Mouse (Mus musculus): Measurements from ENCODE around the gene Abcc10. TPM values are rescaled to one million over a fixed set of nuclear protein-coding genes. Genes with fewer than 3 reads are reported as not detected.

The Abcc10 gene
- polyA plus RNA-seq, 1 experiment from 2014 or later = 9.6 TPM

- Histone ChIP-seq H3K9ac (replicated peaks; ENCODE audit: low read length) (peak within 1 kb of the TSS; percentile 67), H3K4me3 (replicated peaks; ENCODE audit: low read depth, low read length) (peak within 1 kb of the TSS; percentile 63), H3K4me1 (ENCODE audit: control insufficient read depth, insufficient read depth, low read length) (peaks cover 7% of the 10 kb centered on the region; the same call in 1 of the 2 replicates), H3K4me2 (ENCODE audit: low read length) (peak within 1 kb of the TSS; percentile 79), H3K27me3 (ENCODE audit: control insufficient read depth, insufficient read depth, low read length) (no peaks in the 10 kb centered on the region), H3K36me3 (ENCODE audit: control insufficient read depth, insufficient read depth, low read length) (peaks cover 4% of the 10 kb centered on the region; the same call in 1 of the 2 replicates), H3K27ac (replicated peaks; ENCODE audit: low read depth, low read length) (peak within 1 kb of the TSS; percentile 63), H3K9me3 (ENCODE audit: control insufficient read depth, low read length) (no peaks in the 10 kb centered on the region)
- WGBS = under 1% methylated on average over 37 of the region's 37 CpGs
- peak; percentile 98 for ATAC-seq (ENCODE audit: low FRiP score, low TSS enrichment)
- DNase-seq = peak; percentile 95
These were observed 45.5 kb downstream of the Abcc10 start, which contains the start of gene Tjap1 for GRCm38 (mm10) chr17:46282483-46283123. Gene Tjap1 (minus strand): TSS chr17:46283026.

GRCm38 (mm10) chr17:46278011-46278765, 50.0 kb downstream of the Abcc10 start:
- Histone ChIP-seq H3K9ac (replicated peaks; ENCODE audit: low read length) (no peak overlapping the region), H3K9me3 (ENCODE audit: control insufficient read depth, low read length) (no peaks in the 10 kb centered on the region), H3K36me3 (ENCODE audit: control insufficient read depth, insufficient read depth, low read length) (peaks cover 11% of the 10 kb centered on the region; the same call in 1 of the 2 replicates), H3K4me1 (ENCODE audit: control insufficient read depth, insufficient read depth, low read length) (peaks cover 4% of the 10 kb centered on the region; the same call in 1 of the 2 replicates), H3K27ac (replicated peaks; ENCODE audit: low read depth, low read length) (no peak overlapping the region), H3K4me3 (replicated peaks; ENCODE audit: low read depth, low read length) (no peak overlapping the region), H3K4me2 (ENCODE audit: low read length) (no peak overlapping the region), H3K27me3 (ENCODE audit: control insufficient read depth, insufficient read depth, low read length) (no peaks in the 10 kb centered on the region)
- WGBS = 95% methylated on average over 12 of the region's 12 CpGs
- DNase-seq (no peak), ATAC-seq (ENCODE audit: low FRiP score, low TSS enrichment) (no peak)

GRCm38 (mm10) chr17:46277586-46277985, 50.6 kb downstream of the Abcc10 start:
- peaks cover 4% of the 10 kb centered on the region; the same call in 1 of the 2 replicates for H3K4me1 ChIP-seq (ENCODE audit: control insufficient read depth, insufficient read depth, low read length)
- no peaks in the 10 kb centered on the region for H3K27me3 ChIP-seq (ENCODE audit: control insufficient read depth, insufficient read depth, low read length)
- no peak overlapping the region for H3K4me2 ChIP-seq (ENCODE audit: low read length)
- no peak for ATAC-seq (ENCODE audit: low FRiP score, low TSS enrichment)
- H3K27ac ChIP-seq (replicated peaks; ENCODE audit: low read depth, low read length) = no peak overlapping the region
- no peaks in the 10 kb centered on the region for H3K9me3 ChIP-seq (ENCODE audit: control insufficient read depth, low read length)
- H3K9ac ChIP-seq (replicated peaks; ENCODE audit: low read length) = no peak overlapping the region
- DNase-seq = no peak
- H3K4me3 ChIP-seq (replicated peaks; ENCODE audit: low read depth, low read length) = no peak overlapping the region
- 93% methylated on average over 4 of the region's 4 CpGs for WGBS
- H3K36me3 ChIP-seq (ENCODE audit: control insufficient read depth, insufficient read depth, low read length) = peaks cover 11% of the 10 kb centered on the region; the same call in 1 of the 2 replicates

GRCm38 (mm10) chr17:46275506-46275905, 52.6 kb downstream of the Abcc10 start:
- Histone ChIP-seq H3K36me3 (ENCODE audit: control insufficient read depth, insufficient read depth, low read length) (peaks cover 29% of the 10 kb centered on the region), H3K4me3 (replicated peaks; ENCODE audit: low read depth, low read length) (no peak overlapping the region), H3K27ac (replicated peaks; ENCODE audit: low read depth, low read length) (no peak overlapping the region), H3K27me3 (ENCODE audit: control insufficient read depth, insufficient read depth, low read length) (no peaks in the 10 kb centered on the region), H3K4me1 (ENCODE audit: control insufficient read depth, insufficient read depth, low read length) (no peaks in the 10 kb centered on the region), H3K9ac (replicated peaks; ENCODE audit: low read length) (no peak overlapping the region), H3K4me2 (ENCODE audit: low read length) (no peak overlapping the region), H3K9me3 (ENCODE audit: control insufficient read depth, low read length) (no peaks in the 10 kb centered on the region)
- DNase-seq = no peak
- no peak for ATAC-seq (ENCODE audit: low FRiP score, low TSS enrichment)
- WGBS = 96% methylated on average over 10 of the region's 10 CpGs

GRCm38 (mm10) chr17:46275034-46275433, 53.1 kb downstream of the Abcc10 start:
- peaks cover 33% of the 10 kb centered on the region for H3K36me3 ChIP-seq (ENCODE audit: control insufficient read depth, insufficient read depth, low read length)
- H3K9ac ChIP-seq (replicated peaks; ENCODE audit: low read length) = 0 out of 2 replicates have a peak overlapping the region, but pooled peaks have one; percentile 20
- H3K27me3 ChIP-seq (ENCODE audit: control insufficient read depth, insufficient read depth, low read length) = no peaks in the 10 kb centered on the region
- ATAC-seq (ENCODE audit: low FRiP score, low TSS enrichment) (no peak), DNase-seq (no peak)
- H3K27ac ChIP-seq (replicated peaks; ENCODE audit: low read depth, low read length) = no peak overlapping the region
- no peak overlapping the region for H3K4me3 ChIP-seq (replicated peaks; ENCODE audit: low read depth, low read length)
- H3K4me1 ChIP-seq (ENCODE audit: control insufficient read depth, insufficient read depth, low read length) = no peaks in the 10 kb centered on the region
- no peaks in the 10 kb centered on the region for H3K9me3 ChIP-seq (ENCODE audit: control insufficient read depth, low read length)
- no peak overlapping the region for H3K4me2 ChIP-seq (ENCODE audit: low read length)
- 91% methylated on average over 6 of the region's 6 CpGs for WGBS

- H3K4me1 ChIP-seq (ENCODE audit: control insufficient read depth, insufficient read depth, low read length) = no peaks in the 10 kb centered on the region
- DNase-seq (no peak), ATAC-seq (ENCODE audit: low FRiP score, low TSS enrichment) (no peak)
- no peak overlapping the region for H3K27ac ChIP-seq (replicated peaks; ENCODE audit: low read depth, low read length)
- no peak overlapping the region for H3K4me3 ChIP-seq (replicated peaks; ENCODE audit: low read depth, low read length)
- H3K9me3 ChIP-seq (ENCODE audit: control insufficient read depth, low read length) = no peaks in the 10 kb centered on the region
- WGBS = 83% methylated on average over 6 of the region's 6 CpGs
- no peaks in the 10 kb centered on the region for H3K27me3 ChIP-seq (ENCODE audit: control insufficient read depth, insufficient read depth, low read length)
- H3K36me3 ChIP-seq (ENCODE audit: control insufficient read depth, insufficient read depth, low read length) = peaks cover 36% of the 10 kb centered on the region
- H3K9ac ChIP-seq (replicated peaks; ENCODE audit: low read length) = no peak overlapping the region
- H3K4me2 ChIP-seq (ENCODE audit: low read length) = no peak overlapping the region
These were observed 53.7 kb downstream of the Abcc10 start for GRCm38 (mm10) chr17:46274465-46274864.

- ATAC-seq (ENCODE audit: low FRiP score, low TSS enrichment) = no peak
- no peak overlapping the region for H3K9ac ChIP-seq (replicated peaks; ENCODE audit: low read length)
- no peak for DNase-seq
- H3K4me1 ChIP-seq (ENCODE audit: control insufficient read depth, insufficient read depth, low read length) = no peaks in the 10 kb centered on the region
- peaks cover 32% of the 10 kb centered on the region for H3K36me3 ChIP-seq (ENCODE audit: control insufficient read depth, insufficient read depth, low read length)
- no peak overlapping the region for H3K4me2 ChIP-seq (ENCODE audit: low read length)
- H3K4me3 ChIP-seq (replicated peaks; ENCODE audit: low read depth, low read length) = no peak overlapping the region
- H3K27ac ChIP-seq (replicated peaks; ENCODE audit: low read depth, low read length) = no peak overlapping the region
- WGBS = 80% methylated on average over 1 of the region's 1 CpGs
- H3K27me3 ChIP-seq (ENCODE audit: control insufficient read depth, insufficient read depth, low read length) = no peaks in the 10 kb centered on the region
- H3K9me3 ChIP-seq (ENCODE audit: control insufficient read depth, low read length) = no peaks in the 10 kb centered on the region
These were observed 54.3 kb downstream of the Abcc10 start for GRCm38 (mm10) chr17:46273803-46274236.

- H3K36me3 ChIP-seq (ENCODE audit: control insufficient read depth, insufficient read depth, low read length) = peaks cover 32% of the 10 kb centered on the region
- no peak for ATAC-seq (ENCODE audit: low FRiP score, low TSS enrichment)
- no peak overlapping the region for H3K27ac ChIP-seq (replicated peaks; ENCODE audit: low read depth, low read length)
- H3K4me3 ChIP-seq (replicated peaks; ENCODE audit: low read depth, low read length) = no peak overlapping the region
- no peak for DNase-seq
- 93% methylated on average over 5 of the region's 5 CpGs for WGBS
- H3K9me3 ChIP-seq (ENCODE audit: control insufficient read depth, low read length) = no peaks in the 10 kb centered on the region
- no peaks in the 10 kb centered on the region for H3K4me1 ChIP-seq (ENCODE audit: control insufficient read depth, insufficient read depth, low read length)
- no peak overlapping the region for H3K9ac ChIP-seq (replicated peaks; ENCODE audit: low read length)
- no peaks in the 10 kb centered on the region for H3K27me3 ChIP-seq (ENCODE audit: control insufficient read depth, insufficient read depth, low read length)
- no peak overlapping the region for H3K4me2 ChIP-seq (ENCODE audit: low read length)
These were observed 55.5 kb downstream of the Abcc10 start for GRCm38 (mm10) chr17:46272675-46273074.

Data from midbrain, embryonic 14.5 days (tissue).